Mouse (Mus musculus) heart, adult 9 months (tissue): ENCODE data around the gene Unc13d.

Experiments used
- DNase-seq, 2 experiments: peaks; one replicate each; pipeline ENCODE4 v3.0.0; 2022; ENCODE audit warnings: low spot score in 2 of 2

Gene Unc13d

DNA sequence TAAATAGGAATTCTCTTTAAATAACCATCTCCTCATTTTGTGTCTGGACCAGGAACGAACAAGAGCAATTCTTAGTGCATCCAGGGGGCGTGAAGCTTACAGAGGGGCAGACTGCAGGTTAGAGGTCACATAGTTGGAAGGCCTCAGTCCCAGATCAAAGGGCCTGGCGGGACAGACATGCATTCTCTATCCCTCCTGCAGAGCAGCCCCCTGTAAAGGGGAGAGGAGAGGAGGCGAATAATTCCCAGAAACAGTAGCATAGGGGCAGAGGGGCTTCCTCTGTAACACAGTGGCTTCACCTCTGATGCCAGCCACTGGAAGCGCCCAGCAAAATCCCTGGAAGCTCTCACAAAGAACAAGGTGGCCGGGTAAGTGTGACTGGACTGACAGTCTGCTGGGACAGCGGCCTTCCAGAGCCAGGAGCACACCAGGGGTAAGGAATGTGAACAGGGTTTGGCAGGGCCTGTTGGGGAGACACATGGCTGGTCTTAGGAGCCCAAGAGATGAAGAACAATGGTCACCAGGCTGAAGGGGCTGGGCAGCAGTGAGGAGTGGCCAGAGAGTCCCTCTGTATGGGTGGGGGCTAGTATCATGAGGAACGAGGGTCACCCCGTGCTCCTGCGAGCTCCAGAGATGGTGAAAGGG is 1.0 kb upstream of the Unc13d start:
- no peak for DNase-seq

DNA sequence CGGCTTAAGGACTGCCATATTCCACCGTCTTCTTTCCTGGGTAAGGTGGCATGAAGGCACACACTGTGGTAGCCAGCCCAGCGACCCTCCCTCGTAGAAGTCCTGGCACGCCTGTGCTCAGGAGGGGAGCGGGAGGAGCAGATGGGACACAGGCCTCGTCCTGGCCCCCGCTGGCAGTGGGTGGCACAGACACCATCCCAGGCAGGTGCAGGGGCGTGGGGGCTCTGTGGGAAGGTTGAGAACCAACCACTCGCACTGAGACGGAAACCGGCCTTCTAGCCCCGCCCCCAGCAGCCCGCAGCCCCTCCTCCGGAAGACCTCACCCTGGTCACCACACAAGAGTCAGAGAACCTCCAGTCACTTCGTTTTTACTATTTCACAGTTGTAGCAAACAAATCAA is 460 bp upstream of the Unc13d start:
- no peak for DNase-seq

DNA sequence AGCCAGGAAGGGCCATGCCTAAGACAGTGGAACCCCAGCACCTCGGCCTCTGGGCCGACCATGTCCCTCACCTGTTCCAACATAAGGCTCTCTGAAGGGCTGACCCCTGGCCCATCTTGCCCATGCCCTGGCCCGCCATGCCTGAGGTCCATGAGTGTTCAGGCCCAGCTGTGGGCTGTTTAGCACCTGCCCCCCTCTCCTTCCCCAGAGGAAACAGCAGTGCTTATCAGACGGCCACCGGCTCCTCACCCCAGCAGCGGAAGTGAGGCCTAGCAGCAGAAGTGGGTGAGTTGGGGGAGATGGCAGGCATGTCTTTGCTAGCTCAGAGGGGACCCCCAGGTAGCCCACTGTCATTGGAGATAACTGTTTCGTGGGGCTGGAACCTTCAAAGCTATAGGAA is 925 bp downstream of the Unc13d start:
- DNase-seq: no peak

DNA sequence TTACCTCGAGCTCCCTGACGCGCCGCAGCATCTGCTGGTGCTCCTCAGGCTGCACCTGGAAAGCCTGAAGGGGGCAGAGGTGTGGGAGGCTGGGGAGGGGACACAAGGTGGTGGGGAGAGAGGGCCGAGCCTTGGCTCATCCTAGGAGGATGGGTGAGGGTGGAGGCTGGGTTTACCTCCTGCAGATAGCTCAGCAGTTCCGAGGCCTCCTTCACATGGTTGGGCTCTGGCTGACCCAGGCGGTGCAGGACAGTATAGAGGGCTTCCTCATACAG is 1.6 kb downstream of the Unc13d start:
- no peak for DNase-seq

DNA sequence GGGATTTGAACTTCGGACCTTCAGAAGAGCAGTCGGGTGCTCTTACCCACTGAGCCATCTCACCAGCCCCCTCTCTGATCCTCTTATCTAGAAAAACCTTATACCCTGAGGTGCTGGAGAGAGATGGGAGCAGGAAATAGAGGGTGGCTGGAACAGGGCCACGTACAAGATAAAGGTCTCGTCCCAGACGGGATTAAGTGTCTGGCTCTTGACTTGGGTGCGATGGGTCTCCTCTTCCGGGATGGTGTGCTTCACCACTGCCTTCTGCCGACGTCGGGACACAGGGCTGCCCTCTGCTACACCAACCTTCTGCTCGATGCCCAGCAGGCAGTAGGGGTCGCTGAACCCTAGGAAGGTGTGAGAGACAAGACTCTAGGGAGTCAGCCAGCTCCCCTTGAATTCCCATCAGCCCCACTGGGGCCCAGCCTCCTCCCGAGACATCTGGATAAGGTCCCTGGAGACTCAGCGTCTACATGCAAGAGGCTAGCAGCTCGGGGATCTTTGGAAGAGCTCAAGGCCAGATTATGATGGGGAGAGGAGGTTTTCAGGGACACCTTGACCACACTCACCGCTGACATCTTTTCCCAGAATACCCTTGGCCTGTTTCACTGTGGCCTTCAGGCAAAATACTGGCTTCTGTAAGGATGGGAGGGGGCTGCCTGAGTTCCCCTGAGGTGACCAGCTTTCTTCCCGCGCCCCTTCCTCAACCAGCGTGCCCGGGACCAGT is 2.1 kb downstream of the Unc13d start:
- DNase-seq: no peak

DNA sequence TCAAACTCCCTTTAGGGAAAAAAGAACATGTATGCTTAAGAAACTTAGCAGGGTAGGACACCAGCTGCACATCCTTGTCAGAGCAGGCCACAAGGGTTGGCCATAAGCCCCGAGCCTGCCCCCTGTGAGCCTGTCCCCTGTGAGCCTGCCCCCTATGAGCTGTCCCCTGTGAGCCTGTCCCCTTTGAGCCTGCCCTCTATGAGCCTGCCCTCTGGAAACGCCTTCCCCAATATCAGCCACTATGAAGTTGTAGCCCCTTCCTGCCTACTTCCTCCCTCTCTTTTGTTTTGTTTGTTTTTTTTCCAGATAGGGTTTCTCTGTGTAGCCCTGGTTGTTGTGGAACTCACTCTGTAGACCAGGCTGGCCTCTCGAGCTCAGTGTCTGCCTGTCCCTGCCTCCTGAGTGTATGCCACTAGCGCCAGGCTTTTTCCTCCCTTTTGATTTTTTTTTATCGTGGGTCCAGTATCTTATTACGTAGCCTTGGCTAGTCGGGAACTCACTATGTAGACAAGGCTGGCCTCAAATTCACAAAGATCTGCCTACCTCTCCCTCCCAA is 3.2 kb downstream of the Unc13d start:
- no peak for DNase-seq

DNA sequence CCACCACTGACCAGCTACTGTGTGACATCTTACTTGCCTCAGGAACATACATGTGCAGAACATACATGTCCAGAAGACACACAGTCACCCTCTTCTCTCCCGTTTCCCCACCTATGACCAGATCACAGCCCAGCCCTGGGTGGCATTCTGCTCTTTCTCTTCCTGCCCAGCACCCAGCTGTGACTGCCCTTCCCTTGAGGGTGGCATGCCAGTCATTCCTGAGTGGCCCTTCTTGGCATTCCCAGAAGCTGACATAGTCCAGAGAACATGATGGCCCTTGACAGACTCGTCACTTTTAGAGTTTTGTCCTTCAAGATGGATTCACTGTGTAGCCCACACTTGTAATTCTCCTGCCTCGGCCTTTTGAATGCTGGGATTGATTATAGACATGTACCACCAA is 5.2 kb downstream of the Unc13d start:
- DNase-seq: no peak

DNA sequence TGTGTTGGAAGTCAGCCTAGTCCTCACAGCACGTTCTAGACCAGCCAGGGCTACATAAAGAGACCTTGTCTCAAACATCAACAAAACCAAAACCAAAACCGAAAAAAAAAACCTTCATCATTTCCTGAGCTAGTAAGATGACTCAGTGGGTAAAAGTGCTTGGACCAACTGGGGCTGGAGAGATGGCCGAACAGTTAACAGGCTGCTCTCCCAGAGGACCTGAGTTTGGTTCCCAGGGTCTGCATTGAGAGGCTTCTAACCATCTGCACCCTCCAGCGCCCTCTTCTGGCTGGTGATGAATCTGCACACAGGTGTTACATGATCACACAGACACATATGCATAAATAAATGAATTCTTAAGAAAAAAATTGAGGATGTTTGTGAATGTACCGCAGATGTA is 6.3 kb downstream of the Unc13d start:
- no peak for DNase-seq

DNA sequence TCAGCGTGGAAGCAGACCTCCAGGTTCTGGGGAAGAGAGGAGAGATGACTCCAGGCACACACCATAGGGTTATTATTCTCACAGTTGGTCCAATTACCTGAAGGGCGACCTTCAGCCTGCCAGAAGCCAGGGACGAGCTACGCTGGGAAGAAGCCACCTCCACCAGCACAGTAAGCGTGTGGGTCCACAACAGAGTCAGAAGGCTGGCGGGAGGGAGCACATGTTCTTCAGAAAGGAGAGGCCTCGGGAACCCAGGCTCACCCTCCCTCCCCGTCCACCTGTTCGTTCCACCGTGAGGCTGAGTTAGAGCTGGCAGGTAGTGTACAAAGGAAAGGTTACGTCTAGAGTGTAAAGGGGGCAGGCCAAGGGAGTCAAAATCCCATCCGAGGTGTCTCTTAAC is 12.4 kb downstream of the Unc13d start:
- no peak for DNase-seq

DNA sequence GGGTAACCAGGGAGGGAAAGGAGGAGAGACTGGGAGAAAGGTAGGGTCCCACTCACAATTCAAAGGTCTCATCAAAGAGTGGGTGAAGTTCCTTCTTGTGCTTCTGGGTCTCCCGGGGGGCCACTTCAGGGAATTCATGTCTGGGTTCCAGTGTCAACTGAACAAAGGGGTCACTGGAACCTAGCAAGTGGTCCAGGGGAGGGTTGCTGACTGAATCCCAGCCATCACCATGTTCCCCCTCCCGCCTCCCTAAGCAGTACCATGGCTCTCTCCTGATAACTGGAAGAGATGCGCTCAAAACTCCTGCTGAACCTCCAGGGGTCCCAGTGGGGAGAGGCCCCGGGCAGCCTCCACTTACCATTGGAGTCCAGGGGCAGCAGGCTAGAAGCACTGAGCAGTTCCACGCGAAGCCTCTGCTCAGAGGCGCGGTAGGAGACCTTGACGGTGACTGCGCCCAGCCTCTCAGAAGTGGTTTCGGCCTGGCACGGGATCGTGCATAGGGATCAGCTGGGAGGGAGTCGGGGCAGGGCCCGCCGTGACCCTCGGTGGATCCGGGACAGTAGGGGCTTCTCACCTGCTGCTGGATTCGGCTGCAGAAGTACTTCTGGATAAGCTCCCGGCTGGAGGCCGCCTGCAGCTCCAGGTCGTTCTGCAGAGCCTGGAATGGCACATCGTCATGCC is 13.4 kb downstream of the Unc13d start:
- DNase-seq: no peak

DNA sequence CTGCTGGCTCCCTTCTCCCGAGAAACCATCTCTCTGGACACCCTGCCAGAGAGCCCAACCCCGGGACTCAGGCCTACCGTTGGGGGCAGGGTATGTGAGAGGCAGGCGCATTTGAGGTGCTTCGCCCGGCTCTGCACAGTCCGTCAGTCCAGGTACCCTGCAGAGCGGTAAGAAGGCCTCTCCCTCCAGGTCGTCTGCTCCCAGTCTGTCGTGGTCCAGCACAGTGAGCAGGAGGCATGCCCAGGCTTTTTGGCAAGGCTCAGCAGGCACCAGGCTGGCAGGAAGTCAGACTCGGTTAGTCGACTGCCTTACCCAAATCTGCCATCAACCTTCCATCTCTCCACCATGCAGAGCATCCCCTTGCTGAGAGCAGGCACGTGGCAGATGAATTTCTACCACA is 14.2 kb downstream of the Unc13d start:
- no peak for DNase-seq

DNA sequence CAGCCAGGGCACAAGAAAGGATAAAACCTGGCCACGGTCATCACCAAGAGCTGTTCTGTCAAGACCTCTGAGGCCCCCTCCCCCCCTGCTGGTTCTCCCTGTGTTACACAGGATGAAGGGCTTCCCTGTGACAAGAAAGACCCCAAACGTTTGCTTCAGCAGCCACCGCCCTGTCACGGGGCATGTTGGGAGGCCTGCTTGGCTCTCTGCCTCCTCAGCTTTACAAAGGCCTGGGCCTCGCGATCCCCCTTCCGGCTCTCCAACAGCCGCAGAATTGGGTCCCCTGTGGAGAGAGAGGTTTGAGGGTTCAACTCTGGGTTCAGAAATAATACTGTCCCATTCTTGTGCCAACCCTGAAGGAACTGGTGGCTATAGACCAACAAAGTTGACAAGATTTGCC is 15.2 kb downstream of the Unc13d start:
- no peak for DNase-seq

DNA sequence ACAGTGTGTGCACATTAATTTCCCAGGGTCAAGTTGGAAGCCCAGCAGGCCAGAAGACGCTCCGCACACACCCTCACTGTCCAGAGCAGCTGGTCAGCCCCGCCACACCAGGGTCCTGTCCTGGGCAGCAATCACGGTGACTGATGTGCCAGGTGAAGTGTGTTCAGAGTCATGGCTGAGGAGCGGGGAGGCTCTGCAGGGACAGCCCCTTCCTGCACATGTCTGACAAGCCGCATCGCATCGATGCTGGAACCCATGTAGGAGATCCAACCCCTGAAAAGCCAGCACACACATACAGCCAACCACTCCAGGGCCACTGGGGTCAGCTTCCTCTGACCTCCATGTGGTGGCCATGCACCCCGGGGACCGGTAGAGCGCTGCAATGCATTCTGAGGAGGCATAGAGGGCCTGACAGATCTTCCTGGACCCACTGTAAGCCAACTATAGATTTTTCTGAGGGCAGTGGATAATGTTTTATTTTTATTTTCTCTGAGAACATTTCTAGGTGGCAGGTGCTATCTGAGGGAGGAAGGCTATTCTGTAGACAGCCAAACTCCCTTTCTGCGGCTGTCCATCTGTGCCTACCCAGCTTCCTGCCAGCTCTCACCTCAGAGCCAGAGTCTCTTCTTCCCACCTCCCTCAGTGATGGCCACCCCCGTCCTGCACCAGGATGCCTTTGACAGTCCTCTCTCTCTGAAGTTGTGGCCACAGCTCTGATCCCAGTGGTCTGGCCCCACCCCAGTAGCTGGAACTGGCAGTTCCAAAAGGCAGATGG is 15.9 kb downstream of the Unc13d start:
- no peak for DNase-seq

DNA sequence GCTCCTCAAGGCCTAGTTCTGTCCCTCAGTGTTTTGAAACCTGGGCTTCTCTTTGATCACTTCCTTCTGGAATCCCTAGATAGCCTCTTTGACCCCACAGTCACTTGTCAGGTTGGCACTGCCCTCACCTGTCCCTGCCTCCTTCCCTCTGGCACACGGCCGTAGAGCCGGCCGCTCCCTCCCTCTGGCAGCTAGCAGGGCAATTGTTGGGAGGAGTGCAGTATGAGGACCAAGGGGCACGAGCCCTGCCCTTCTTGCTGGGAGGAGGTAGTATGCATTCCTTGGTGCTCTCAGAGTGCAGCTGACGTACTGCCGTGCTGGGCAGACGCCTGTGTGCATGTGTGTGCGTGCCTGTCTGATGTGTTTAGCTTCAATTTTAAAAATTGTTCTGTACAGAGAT is 17.2 kb downstream of the Unc13d start:
- no peak for DNase-seq

DNA sequence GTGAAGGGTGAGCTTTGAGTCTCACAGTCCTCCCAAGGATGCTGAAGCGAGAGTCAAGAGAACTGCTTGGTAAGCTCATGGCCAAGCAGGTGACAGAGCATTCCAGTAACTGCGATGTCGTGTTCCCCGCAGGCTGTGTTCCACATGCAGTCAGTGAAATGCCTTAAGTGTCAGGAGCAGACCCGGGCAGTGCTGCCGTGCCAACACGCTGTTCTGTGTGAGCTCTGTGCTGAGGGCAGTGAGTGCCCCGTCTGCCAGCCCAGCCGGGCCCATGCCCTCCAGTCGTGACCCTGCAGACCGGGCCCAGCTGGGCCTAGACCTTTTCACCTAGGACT is 18.1 kb downstream of the Unc13d start:
- DNase-seq: no peak

DNA sequence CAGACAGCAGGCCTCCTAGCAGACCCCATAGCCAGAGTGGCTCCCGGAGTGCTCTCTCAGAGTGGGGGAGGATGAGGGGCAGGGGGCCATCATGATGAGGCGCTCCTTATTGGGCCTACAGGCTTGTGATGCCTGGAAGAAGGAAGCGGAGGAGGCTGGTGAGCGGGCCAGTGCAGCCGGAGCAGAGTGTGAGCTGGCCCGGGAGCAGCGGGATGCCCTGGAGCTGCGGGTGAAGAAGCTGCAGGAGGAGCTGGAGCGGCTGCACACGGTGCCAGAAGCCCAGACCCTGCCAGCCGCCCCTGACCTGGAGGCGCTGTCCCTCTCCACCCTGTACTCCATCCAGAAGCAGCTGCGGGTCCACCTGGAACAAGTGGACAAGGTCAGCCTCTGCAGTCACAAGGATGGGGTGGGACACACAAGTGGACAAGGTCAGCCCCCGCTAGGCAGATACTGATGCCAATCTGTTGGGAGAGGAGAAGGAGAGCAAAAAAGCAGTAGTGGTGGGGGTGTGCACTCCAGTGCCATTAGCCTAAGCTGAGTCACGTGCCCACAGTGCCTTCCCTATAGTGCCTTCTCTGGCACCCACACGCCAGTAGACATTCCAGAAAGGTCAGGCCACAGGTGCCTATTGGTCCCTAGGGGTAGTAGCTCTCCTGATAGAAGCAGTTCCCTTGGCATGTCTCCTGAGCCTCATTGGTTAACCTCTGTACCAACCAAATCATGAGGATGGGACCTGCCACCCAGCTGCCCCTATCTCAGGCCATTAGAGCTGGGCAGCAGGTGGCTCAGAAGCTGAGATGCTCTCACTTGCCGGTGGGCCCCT is 18.7 kb downstream of the Unc13d start:
- no peak for DNase-seq

DNA sequence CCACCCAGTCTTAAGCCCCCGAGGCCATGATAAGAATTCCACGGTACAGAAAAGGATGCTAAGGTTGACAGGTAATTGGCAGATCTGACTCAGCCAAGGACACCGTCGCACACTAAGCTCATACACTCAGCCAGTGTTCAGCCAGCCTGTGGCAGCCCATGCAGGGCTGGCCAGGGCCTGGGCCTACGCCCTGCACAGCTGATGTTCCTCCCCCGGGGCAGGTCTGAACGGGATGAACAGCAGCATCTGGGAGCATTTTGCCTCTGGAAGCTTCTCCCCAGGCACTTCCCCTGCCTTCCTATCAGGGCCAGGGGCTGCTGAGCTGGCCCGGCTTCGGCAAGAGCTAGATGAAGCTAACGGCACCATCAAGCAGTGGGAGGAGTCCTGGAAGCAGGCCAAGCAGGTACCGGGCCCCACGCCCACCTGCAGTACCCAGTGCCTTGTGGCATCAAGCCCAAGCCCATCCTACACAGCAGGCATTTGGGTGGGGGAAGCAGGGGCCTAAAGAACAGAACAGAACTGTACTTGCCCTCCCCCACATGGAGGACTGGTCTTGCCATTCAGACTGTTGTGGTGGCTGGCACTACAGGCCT is 19.6 kb downstream of the Unc13d start:
- no peak for DNase-seq

DNA sequence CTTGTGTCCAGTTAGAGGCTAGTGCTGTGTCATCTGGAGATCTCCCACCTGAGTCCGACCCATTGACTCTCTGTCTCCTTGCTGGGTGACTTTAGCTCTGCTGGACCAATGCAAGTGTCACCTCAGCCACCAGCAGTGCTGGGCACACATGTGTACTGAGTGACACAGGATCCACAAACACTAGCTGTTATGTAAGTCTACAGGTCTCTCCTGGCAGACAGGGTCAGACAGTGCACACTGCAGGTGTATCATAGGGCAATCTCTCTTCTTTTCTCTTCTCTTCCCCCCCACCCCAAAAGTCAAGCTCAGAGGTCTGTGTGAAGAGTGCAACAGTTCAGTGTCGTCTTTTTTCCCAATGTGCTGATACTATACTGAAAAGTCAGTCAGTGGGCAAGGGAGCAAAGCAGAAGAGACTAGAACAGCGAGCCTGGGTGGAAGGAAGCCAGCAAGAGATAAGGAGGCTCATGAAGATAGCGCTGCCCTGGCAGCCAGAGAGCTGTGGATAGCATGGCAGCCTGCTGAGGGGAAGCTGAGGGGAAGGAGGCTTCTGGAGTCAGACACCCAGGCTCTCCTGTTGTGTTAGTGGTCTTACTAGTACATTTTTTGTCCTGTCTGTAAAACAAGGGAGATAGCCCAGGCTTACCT is 20.4 kb downstream of the Unc13d start:
- no peak for DNase-seq

DNA sequence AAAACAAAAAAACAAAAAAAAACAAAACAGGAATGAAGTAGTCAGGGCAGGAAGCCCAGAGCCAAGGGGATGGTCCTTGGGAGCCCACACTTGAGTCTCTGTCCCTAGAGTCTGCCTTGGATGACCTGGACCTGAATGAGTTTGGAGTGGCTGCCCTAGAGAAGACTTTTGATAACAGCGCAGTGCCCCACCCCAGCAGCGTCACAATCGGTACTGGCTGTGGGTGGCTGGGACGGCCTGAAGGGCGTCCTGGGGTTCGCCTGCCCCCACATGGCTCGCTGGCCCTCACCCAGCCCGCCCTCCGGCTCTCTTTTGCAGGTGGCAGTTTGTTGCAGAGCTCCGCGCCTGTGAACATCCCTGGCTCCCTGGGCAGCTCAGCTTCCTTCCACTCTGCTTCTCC is 21.9 kb downstream of the Unc13d start:
- DNase-seq: no peak

DNA sequence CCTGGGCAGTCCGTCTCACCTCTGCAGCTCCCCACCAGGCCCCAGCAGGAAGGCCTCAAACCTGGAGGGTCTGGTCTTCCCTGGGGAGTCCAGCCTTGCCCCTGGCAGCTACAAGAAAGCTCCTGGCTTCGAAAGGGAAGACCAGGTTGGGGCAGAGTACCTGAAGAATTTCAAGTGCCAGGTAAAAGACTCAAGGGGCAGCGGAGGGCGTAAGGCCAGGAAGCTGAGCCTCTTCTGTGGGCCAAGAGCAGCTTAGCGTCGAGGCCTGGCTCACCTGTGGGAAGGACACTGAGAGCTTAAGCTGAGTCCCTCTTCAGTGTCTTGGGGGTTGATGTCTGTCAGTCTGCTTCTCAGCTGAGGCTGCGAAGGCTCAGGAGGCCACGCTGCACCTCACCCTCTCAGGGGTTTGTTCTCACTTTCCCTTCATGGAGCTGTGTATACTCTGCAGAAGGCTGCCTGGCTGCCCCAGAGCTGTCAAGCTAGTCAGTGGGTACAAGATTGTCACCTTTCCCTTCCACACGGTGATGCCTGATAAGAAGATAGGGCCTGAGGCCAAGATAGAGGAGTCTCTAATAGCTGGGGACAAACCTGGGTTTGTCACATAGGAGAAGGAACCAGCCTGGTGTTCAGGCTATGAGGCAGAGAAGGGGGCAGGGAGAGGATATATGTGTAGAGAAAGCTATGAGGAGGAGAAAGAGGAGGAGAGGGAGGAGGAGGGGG is 24.1 kb downstream of the Unc13d start:
- no peak for DNase-seq
